Mouse (Mus musculus): Measurements from ENCODE around the gene Col4a3bp. TPM values are rescaled to one million over a fixed set of nuclear protein-coding genes. Genes with fewer than 3 reads are reported as not detected.

Gene Col4a3bp
- 10 to 100 TPM; 65.4 to 73.8 TPM for total RNA-seq (2021)
- long read RNA-seq, full-length matches to known transcripts: 31 of 36 reads
- long read RNA-seq, partial matches to known transcripts: 0 of 36 reads
- long read RNA-seq, other reads (novel, unspliced or antisense): 5 of 36 reads

GRCm38 (mm10) chr13:96542081-96542889, at the start of gene Col4a3bp, which contains the start of gene Polk:
Col4a3bp (plus strand) TSS chr13:96542618.
Polk (minus strand) TSS chr13:96542579.
- DNase-seq (ENCODE audit: low spot score in 2 of 2): peak; percentile 97 to 99

GRCm38 (mm10) chr13:96496630-96497029, 45.8 kb upstream of the Col4a3bp start:
- no peak for DNase-seq (ENCODE audit: low spot score in 2 of 2)

- no peak for DNase-seq (ENCODE audit: low spot score in 2 of 2)
Observed at GRCm38 (mm10) chr13:96499891-96500290, 42.5 kb upstream of the Col4a3bp start.

GRCm38 (mm10) chr13:96505661-96506060, 36.8 kb upstream of the Col4a3bp start:
- no peak for DNase-seq (ENCODE audit: low spot score in 2 of 2)

- no peak for DNase-seq (ENCODE audit: low spot score in 2 of 2)
Observed at GRCm38 (mm10) chr13:96506313-96506712, 36.1 kb upstream of the Col4a3bp start.

- DNase-seq (ENCODE audit: low spot score in 2 of 2): no peak
Observed at GRCm38 (mm10) chr13:96507541-96507940, 34.9 kb upstream of the Col4a3bp start.

- no peak for DNase-seq (ENCODE audit: low spot score in 2 of 2)
Observed at GRCm38 (mm10) chr13:96510635-96511034, 31.8 kb upstream of the Col4a3bp start.

GRCm38 (mm10) chr13:96511262-96511661, 31.2 kb upstream of the Col4a3bp start:
- DNase-seq (ENCODE audit: low spot score in 2 of 2): no peak

GRCm38 (mm10) chr13:96511893-96512292, 30.5 kb upstream of the Col4a3bp start:
- DNase-seq (ENCODE audit: low spot score in 2 of 2): no peak

- DNase-seq (ENCODE audit: low spot score in 2 of 2): no peak
Observed at GRCm38 (mm10) chr13:96514154-96514942, 28.1 kb upstream of the Col4a3bp start.

GRCm38 (mm10) chr13:96516249-96516648, 26.2 kb upstream of the Col4a3bp start:
- no peak for DNase-seq (ENCODE audit: low spot score in 2 of 2)

- no peak for DNase-seq (ENCODE audit: low spot score in 2 of 2)
Observed at GRCm38 (mm10) chr13:96517335-96517734, 25.1 kb upstream of the Col4a3bp start.

GRCm38 (mm10) chr13:96521294-96521693, 21.1 kb upstream of the Col4a3bp start:
- no peak for DNase-seq (ENCODE audit: low spot score in 2 of 2)

- DNase-seq (ENCODE audit: low spot score in 2 of 2): no peak
Observed at GRCm38 (mm10) chr13:96527022-96527421, 15.4 kb upstream of the Col4a3bp start.

GRCm38 (mm10) chr13:96527856-96528255, 14.6 kb upstream of the Col4a3bp start:
- DNase-seq (ENCODE audit: low spot score in 2 of 2): no peak

- no peak for DNase-seq (ENCODE audit: low spot score in 2 of 2)
Observed at GRCm38 (mm10) chr13:96528776-96529175, 13.6 kb upstream of the Col4a3bp start.

GRCm38 (mm10) chr13:96529542-96529941, 12.9 kb upstream of the Col4a3bp start:
- no peak for DNase-seq (ENCODE audit: low spot score in 2 of 2)

GRCm38 (mm10) chr13:96530064-96530463, 12.4 kb upstream of the Col4a3bp start:
- no peak for DNase-seq (ENCODE audit: low spot score in 2 of 2)

GRCm38 (mm10) chr13:96532176-96532575, 10.2 kb upstream of the Col4a3bp start:
- DNase-seq (ENCODE audit: low spot score in 2 of 2): no peak

GRCm38 (mm10) chr13:96533742-96534141, 8.7 kb upstream of the Col4a3bp start:
- DNase-seq (ENCODE audit: low spot score in 2 of 2): no peak

GRCm38 (mm10) chr13:96536821-96537572, 5.4 kb upstream of the Col4a3bp start:
- no peak for DNase-seq (ENCODE audit: low spot score in 2 of 2)
